Mouse (Mus musculus) thymus, postnatal 14 days (tissue): Measurements from ENCODE around the gene Zc2hc1b.
A peak's percentile ranks its signal among the peaks of the same experiment; 100 is the strongest.

Experiments
- DNase-seq: peaks from one replicate; pipeline ENCODE4 v3.0.0; 2021

Zc2hc1b gene

DNA sequence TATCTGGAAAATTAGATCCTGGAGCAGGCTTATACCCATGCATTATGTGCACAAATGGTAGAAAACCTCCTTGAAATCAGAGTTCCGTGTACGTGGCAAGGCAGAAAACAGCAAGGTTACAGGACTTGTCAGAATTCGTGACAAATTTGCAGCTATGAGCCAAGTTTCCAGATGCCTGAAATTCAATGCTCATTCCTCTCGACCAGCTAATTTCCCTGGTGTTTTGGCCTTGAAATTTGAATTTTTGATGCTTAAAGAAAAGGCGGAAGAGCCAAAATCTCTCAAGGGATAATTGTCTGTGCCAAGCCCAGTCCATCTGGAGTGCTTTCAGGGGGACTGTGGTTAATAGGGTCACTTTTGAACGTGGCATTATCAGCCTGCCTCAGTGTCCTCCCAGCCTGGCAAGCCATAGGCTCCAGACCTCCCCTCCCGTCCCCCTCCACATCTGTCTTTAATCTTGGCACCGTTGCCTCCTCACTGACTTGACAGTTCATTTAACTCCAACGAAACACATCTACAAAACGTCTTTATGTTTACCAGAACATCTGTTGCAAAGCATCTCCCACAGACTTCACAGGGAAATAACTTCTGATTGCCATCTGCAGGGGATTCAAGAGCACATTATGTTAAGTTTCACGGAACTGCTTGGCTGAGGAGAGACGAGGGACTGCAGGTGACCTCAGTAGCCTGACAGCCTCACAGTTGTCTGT lies 6.9 kb downstream of the Zc2hc1b start:
- no peak for DNase-seq

DNA sequence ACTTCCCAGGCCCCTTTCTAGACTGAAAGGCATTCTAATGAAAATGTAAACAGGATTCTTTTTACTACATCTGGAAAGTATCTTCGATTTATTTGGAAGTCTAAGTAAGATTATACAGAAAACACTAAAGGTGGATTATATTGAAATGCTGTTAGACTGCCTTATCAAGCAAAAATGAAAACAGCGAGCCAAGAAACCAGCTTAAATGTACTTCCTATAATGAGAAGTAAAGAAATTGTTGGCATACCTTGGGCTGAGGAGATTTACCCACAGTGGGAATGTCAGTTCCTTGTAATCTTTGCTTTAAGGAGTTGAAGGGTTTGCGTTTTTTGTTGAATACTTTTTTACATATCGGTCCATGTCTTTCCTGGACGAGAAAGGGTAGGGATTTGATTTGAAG lies 9.4 kb downstream of the Zc2hc1b start:
- no peak for DNase-seq

DNA sequence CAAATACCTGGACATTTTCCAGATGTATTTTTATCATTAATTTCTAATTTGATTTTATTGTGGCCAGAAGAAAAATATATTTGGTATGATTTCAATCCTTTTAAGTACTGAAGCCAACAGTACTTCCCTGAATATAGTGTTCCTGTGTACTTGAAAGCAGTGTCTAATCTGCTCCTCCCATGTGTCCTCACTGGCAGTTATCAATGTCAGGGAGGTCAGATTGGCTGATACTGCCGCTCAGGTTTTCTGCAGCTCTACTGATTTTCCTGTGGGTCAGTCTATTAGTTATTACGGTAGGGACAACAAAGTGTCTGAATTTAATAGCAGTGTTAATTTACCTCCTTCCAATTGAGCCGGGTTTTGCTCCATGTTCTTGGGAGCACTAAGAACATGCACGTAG lies 15.8 kb downstream of the Zc2hc1b start:
- no peak for DNase-seq

DNA sequence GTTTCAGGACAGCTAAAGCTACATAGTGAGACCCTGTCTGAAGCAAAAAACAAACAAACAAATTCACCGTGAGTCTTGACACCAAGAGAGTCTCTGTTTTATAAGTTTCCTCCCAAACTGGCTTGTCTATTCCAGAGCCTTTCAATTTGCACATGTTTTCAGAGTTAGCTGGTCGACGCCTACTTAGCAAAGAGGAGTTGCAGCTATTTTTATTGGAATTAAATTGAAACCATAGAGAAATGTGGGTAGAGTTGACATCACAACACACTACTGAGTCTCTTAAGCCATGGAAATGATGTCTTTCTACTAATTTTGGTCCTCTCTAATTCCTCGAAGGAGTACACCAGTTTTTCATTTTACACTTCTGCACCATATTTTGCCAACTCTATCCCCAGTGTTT lies 16.9 kb downstream of the Zc2hc1b start:
- DNase-seq: no peak

DNA sequence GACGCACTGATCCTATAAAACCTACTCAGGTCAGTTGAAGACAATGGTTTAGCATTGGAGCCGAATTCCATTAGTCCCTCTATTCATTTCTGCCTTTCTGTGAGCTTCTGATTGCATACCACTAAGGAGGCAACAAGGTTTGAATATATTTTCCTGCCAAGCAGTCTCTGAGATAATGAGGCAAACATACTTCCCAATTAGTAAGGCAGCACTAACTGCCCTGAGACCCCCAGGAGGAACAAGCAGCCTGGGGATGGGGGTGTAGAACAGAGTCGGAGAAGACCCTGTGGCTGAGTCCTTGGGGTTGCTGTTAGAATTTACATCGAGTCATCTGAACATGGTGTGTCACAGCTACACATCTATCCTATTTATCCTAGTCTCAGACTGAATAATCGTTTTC lies 22.4 kb downstream of the Zc2hc1b start:
- DNase-seq: no peak

DNA sequence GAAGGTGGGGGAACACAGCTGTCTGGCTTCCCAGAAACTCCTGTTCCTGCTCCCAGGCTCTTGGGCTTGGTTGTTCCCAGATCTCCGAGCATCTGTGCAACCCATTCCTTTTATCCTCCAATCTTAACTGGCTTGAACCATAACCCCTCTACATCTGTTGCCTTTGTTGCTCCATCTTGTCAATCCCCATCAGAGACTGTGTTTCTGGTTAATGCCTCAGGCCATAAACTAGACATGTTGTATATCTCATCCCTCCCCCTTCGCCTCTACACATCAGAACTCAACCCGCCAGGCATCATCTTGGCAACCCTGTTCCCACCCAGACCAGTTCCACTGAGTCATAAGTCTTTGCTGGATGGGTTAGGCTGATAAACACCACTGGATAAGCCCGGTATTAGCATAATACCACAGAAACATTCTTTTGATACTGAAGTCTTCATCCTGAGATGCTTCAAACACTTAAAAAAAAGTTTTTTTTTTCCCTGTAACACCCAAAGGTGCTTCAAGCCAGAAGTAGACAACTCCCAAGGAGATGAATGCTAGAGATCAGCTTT lies 24.9 kb downstream of the Zc2hc1b start:
- no peak for DNase-seq

DNA sequence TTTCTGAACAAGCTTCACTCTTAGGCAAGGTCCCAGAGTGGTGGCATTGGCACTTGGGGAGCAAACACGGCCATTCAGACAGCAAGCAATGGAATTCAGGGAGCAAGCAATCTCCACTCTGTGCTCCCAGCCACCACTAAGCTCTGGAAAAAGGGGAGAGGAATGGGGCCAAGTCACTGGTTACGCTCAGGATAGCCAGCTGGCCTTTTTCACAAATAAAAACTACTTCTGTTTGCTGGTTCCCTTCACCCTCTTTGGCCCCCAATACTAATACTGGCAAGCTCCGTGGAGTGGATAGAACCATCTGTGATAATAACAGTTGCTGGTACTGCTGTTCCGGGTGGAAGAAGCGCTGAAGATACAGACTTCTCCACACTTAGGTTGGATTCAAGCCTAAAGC lies 26.5 kb downstream of the Zc2hc1b start:
- no peak for DNase-seq

DNA sequence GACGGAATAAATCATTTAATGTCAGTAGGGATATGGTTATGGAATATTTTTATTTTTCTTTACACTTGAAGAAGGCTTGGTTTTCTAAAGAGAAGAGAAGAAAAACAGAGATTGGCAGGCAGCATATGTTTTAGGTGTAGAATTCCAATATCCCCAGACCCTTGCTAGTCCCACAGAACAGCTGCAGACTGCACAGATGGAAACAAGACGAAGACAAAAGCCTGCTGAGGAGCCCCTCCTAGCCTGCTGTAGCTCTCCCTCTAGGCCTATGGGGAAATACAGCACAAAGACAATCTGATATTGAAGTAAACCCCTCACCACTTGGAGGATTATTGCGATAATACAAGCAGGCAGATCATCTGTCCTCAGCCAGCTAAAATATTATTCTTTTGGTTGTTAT lies 27.4 kb downstream of the Zc2hc1b start:
- DNase-seq: no peak

DNA sequence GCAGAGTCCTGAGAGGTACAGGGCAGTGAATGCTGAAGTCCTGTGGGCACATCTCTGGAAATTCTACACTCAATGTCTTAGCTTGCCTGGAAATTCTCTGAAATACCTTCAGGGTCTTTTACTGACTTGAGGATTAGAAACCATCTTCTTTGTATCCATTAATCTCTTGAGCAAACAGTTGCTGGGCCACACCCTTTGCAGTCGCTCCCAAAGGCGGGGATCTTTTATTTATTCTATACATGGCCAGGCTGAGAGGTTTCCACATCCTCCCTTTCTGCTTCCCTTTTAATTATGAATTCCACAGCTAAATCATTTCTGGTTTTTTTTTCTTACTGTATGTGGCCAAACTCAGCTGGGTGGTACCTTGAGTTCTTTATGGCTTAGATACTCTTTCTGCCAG lies 37.4 kb downstream of the Zc2hc1b start:
- DNase-seq: no peak

DNA sequence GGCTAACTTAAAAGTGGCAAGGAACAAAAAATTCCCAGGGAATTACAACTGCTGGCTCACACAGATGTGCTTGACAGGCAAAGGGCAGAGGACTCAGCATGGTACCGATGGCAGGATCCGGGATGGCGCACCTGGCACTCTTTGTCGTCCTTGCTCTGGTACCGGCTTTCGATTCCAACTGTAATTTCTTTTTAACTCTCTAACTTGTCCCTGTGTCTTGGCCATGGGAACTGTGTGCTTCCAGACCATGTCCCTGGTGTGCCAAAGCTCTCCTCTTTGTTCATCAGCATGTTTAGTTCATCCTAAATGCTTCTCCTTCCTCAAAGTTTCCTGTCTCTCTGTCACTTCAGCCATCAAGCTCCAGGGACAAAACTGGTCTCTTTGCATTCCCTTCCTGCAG lies 39.9 kb downstream of the Zc2hc1b start:
- DNase-seq: no peak

DNA sequence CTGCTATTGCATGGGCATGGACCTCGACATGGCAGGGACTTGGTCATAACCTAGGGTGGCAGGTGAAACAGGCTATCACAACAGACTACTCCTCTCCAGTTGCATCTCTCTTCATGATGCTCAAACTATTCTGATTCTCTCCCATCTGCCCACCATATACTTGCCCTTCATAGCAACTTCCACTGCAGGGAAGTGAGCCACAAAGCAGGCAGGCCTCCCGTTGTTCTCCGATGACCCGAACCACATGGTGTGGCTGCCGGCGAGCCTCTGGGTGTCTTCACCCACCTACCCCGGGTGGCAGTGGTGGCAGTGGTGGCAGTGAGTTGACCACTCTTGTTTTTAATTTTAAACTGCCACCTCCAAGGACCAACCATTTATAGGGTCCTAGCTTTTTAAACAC lies 42.1 kb downstream of the Zc2hc1b start:
- no peak for DNase-seq

DNA sequence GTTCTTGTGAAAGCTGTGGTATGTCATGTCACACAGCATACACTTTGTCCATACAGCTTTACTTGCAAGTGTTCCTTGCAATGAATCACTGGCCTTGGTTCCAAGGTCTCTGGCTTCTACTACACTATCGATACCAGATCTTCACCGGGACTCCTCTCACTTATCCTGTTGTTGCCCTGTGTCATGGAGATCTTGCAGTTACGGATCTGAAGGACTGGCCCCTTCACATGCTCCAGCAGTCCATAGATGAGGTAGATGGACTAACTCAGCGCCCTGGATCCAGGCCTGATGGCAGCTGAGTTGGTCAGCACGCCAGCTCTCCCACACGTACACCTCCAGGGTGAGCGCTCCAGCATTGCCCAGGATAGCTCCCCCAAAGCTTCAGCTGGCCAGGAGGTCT lies 42.5 kb downstream of the Zc2hc1b start:
- DNase-seq: no peak

DNA sequence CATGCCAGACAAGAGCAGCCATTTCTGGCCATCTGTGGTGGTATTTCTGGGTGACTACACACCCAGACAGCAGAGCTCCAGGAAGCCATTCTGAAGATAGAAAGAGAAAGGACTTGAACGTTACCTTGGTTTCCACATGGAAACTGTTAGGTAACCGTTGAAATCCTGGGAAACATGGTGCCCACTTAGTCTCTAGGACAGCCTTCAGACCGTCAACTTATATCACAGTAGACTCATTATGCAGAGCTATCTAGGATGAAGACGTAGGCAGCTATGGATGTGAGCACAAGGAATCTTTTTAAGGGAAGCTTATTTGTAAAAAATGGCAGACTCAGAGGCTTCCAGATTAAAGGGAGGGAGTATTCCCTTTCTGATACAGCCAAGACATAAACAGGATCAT lies 44.0 kb downstream of the Zc2hc1b start:
- no peak for DNase-seq

DNA sequence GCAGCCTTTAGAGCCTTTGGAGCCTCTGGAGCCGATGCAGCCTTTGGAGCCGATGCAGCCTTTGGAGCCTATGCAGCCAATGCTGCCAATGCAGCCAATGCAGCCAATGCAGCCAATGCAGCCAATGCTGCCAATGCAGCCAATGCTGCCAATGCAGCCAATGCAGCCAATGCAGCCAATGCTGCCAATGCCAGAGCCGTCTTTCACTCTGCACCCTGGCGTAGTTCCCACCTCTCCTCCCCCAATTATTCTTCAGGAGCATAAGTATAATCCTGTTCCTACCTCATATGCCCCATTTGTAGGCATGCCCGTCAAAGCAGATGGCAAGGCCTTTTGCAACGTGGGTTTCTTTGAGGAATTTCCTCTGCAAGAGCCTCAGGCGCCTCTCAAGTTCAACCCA lies 49.9 kb downstream of the Zc2hc1b start:
- no peak for DNase-seq

DNA sequence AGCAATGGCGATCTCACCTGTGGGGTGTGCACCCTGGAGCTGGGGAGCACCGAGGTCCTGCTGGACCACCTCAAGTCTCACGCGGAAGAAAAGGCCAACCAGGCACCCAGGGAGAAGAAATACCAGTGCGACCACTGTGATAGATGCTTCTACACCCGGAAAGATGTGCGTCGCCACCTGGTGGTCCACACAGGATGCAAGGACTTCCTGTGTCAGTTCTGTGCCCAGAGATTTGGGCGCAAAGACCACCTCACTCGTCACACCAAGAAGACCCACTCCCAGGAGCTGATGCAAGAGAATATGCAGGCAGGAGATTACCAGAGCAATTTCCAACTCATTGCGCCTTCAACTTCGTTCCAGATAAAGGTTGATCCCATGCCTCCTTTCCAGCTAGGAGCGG lies 50.5 kb downstream of the Zc2hc1b start:
- DNase-seq: peak; percentile 32

DNA sequence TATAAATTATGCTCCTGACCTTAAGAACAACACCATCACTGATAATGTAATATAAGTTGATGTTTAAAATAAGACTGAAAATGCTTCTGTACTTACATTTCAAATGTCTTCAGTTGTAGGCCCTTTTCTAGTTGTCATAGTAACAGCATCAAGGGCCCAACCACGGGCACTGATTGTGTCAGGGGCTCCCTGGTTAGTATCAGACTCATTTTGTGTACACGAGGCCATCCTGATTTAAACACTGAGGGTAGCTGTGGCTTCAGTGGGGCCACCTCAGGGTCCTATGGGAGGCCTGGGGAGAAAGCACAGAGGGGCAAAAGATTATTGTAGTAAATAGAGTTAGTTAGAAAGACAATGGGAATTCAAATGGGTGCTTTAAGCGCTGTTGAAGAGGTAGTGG lies 52.0 kb downstream of the Zc2hc1b start:
- no peak for DNase-seq

DNA sequence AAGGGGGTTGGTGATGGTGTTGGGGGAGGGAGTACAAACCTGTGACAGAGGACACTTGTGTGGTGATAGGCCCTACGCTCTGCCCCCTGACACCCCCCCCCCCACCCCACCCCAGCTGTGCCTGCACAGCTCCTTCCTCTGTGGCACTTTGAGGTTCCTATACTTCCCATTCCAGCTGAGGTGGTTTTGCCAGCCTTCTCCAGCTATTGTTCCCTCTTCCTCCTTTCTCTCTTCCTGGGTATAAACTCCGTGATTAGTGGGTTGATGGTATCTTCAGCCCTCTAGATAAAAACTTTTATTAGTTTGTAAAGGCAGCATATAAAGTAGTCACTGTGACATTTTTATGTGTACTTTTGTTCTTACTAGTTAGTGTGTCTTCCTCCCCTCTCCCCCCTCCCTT lies 58.5 kb downstream of the Zc2hc1b start:
- no peak for DNase-seq

DNA sequence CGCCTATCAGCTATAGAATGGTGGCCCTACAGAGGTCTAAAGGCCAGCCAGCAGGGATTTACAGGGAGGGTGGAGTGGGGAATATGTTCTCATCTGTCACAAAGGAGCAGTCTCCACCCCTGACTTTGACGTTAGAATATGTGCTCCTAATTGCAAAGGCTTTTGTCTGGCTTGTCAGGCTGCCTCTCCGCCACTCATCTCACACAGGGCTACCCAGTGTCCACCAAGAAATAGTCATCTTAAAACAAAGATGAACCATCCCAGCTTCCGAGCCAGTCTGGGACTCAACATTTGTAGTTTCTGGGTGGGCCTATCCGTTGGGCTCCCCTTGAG lies 59.1 kb downstream of the Zc2hc1b start:
- no peak for DNase-seq

DNA sequence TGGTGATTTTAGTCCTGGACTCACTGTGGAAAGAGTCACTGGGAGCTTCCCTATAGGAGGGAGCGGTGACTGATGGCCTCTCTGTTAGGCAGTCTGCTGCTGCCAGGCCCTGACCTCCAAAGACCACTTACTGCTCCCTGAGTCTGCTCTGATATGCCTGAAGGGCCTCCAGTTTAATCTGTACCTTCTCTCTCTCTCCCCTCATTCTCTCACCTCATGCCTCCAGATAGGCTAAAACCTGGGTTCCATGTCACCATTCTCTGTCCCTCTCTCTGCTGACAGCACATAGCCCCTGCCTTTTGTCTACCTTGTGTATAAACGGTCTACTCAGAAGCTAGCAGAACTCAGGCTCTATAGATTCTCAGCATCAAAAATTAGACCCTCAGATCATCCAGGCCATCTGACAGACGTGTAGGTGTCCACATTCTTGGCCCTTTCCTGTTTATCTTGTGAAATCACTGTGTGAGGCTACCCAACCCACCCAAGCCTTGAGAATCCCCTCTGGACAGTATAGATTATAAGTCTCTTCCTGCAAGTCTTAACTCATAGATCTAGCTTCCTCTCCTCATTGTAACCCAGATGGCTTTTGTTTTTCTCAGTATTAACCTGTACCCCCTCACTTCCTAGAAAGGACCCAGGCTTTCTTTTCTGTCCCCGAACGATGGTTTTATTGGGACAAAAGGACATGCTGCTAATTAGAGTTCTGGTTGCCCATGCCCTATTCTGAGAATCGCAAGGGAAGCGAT lies 59.6 kb downstream of the Zc2hc1b start:
- DNase-seq: no peak

DNA sequence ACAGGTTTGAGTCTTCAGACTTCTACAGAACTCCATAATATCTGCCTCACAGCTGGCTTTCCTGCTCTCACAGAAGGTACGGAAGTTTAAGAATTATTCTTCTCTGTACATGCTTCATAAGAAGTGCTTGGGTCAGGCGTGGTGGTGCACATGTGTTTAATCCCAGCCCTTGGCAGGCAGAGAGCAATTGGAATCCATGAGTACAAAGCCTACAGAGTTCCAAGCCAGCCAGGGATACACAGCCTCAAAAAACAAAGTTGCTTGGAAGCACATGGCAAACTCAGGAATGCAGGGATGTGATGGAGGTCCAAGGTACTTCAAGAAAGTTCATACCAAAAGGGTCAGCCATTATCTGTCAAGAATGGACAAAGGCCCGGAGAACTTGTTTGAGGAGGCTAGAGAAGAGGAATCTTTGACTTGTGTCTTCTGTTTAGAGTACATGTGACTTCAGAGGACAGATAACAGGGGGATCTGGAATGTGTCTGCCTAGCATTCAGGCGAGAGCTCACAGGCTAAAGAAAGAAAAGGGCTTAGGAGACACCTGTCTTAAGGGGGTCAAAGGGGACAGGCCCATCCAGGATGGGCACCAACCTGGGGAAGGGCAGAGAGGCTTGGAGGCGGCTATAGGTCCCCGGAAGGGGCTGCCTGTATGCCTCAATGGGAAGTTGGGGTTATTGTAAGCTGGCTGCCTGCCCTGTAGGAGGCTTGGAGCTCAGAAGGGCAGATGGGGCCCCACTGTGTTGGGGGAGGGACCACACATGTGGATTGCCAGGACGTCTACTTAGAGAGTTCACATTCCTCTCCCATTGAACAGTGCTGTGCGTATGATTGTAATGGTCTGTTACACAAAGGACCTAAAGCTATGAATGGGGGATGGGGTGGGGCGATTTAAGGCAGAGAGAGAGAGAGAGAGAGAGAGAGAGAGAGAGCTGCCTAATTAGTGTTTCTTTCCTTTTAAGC lies 60.8 kb downstream of the Zc2hc1b start:
- no peak for DNase-seq

DNA sequence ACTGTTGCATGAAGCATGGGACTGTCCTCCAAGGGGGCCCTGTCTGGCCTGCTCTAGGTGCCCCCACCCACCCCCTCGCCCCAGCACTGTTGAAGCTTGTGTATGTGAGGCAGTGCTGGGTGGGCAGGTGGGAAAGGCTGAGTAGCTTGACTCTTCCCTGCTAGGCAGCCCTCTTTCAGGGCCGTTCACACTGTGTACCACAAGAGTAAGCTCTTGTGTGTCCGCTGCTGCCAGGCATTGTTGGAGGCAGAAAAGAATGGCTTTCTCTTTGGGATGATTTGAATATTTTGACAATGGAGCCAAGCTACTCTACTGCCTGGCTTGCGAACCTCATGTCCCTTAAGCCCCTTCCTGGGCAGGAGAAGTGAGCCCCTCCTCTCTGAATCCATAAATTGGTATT lies 62.8 kb downstream of the Zc2hc1b start:
- DNase-seq: no peak

DNA sequence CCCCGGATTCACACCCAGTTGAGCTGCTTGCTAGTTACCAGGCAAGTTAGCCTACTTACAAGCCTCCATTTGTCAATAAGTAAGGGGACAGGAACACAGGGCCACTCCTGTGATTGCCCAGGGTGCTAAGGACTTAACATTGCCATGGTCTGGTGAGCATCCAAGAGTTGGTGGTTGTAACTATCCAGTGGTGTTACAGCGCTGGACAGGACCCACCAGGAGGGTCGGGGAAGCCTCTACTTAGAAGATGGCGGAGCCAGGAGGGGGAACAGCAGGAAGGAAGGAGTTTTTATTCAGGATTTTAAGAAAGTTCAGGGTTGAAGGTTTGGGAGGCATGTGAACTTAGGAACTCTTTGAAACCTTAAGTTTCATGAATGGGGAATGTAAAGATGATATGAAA lies 64.2 kb downstream of the Zc2hc1b start:
- no peak for DNase-seq

DNA sequence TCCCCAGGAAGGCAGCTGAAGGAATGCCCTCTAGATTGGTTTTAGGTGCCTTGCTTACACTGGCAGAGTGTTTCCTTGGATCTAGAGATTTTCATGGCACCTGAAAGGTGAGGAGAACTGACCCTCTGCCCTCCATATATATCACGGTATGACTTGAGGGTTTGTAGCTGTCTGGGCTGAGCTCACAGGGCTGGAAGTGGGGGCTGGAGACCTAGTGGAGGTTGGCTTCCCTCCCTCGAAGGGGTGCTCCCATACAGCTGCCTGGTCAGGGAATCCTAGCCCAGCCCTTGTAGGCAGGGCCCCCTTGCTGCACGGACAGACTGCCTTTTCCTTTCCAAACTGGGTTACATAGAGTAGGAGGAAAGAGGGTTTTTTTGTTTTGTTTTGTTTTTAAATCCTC lies 65.0 kb downstream of the Zc2hc1b start:
- DNase-seq: no peak

DNA sequence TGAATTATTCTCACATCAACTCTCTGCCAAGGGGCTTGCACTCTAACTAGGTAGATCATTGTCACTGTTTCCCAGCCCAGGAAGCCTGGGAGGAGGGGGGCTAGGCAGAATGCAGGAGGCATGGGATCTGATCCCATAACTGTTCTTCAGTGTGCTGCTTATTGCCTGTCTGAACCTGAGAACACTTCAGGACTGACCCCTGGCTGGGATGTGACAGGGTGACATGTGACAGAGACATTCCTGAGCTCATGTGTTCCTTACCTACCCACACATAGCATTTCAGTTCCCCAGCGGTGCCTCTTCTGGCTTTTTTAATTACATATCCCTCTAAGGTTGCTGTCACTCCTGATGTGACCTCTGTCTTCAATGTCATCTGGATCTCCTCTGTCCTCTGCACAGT lies 68.0 kb downstream of the Zc2hc1b start:
- no peak for DNase-seq
